ENCODE assay signal across 8 mouse cellular contexts in genomic region chr9:114390749-114391075, GRCm38 (mm10). TPM values are rescaled to one million over a fixed set of nuclear protein-coding genes. Genes with fewer than 3 reads are reported as not detected.
DNase-seq lines count a peak whose midpoint lies in the region; ATAC-seq and TF ChIP-seq lines count a peak whose summit lies in the region.

No protein-coding gene starts in this region.

- H3K27ac ChIP-seq in kidney, embryonic 14.5 days (ENCODE audit: low read depth, low read length) = no peak overlapping the region
- peak overlapping the region; percentile 40; the same call in 1 of the 2 replicates for H3K27ac ChIP-seq in bone marrow, adult 2 months (ENCODE audit: control insufficient read depth, insufficient read depth, low read depth, low read length, poor library complexity)
- no peak overlapping the region; the same call in 1 of the 2 replicates for H3K27ac ChIP-seq in hindbrain, embryonic 16.5 days (ENCODE audit: low read depth, low read length)
- no peak overlapping the region for H3K27ac ChIP-seq in midbrain, embryonic 13.5 days

- H3K36me3 ChIP-seq in kidney, embryonic 14.5 days (ENCODE audit: control insufficient read depth, insufficient read depth, low read length) = peaks cover 2% of the 10 kb centered on the region; the same call in 1 of the 2 replicates
- no peaks in the 10 kb centered on the region for H3K36me3 ChIP-seq in hindbrain, embryonic 16.5 days (ENCODE audit: control insufficient read depth, insufficient read depth, low read length)
- H3K36me3 ChIP-seq in midbrain, embryonic 13.5 days = no peaks in the 10 kb centered on the region

- TF ChIP-seq POLR2A in bone marrow, adult 2 months (IDR thresholded peaks at IDR 0.05; ENCODE audit: borderline replicate concordance, control insufficient read depth, low read depth, low read length) = no peak

- H3K9ac ChIP-seq in kidney, embryonic 14.5 days (ENCODE audit: low read depth, low read length) = peak overlapping the region; percentile 70
- H3K9ac ChIP-seq in hindbrain, embryonic 16.5 days (ENCODE audit: low read depth, low read length) = peak overlapping the region; percentile 83
- H3K9ac ChIP-seq in midbrain, embryonic 13.5 days (replicated peaks) = peak overlapping the region; percentile 80

- no peak for DNase-seq in kidney, adult 11 months
- DNase-seq in cerebellum, adult 9-10 months = no peak
- no peak for DNase-seq in left cerebral cortex, postnatal 14 days (ENCODE audit: low spot score in 2 of 2)
- no peak for DNase-seq in thymus, adult 18-20 months

- WGBS in kidney, embryonic 14.5 days = 3% methylated on average over 10 of the region's 10 CpGs
- 1% methylated on average over 10 of the region's 10 CpGs for WGBS in bone marrow, adult 2 months
- WGBS in hindbrain, embryonic 16.5 days = 4% methylated on average over 10 of the region's 10 CpGs
- 7% methylated on average over 10 of the region's 10 CpGs for WGBS in midbrain, embryonic 13.5 days

- TF ChIP-seq CTCF in bone marrow, adult 2 months (IDR thresholded peaks at IDR 0.05; ENCODE audit: control insufficient read depth, insufficient read depth, low read length) = no peak

- no peaks in the 10 kb centered on the region for H3K27me3 ChIP-seq in kidney, embryonic 14.5 days (ENCODE audit: control insufficient read depth, insufficient read depth, low read length)
- no peaks in the 10 kb centered on the region for H3K27me3 ChIP-seq in hindbrain, embryonic 16.5 days (replicated peaks; ENCODE audit: control insufficient read depth, insufficient read depth, low read length)
- peaks cover 3% of the 10 kb centered on the region; the same call in 1 of the 2 replicates for H3K27me3 ChIP-seq in midbrain, embryonic 13.5 days

- H3K4me3 ChIP-seq in kidney, embryonic 14.5 days (ENCODE audit: low read length) = peak overlapping the region; percentile 55
- peak overlapping the region; percentile 82 for H3K4me3 ChIP-seq in bone marrow, adult 2 months (replicated peaks; ENCODE audit: control insufficient read depth, low read depth, low read length)
- H3K4me3 ChIP-seq in hindbrain, embryonic 16.5 days (ENCODE audit: low read length) = peak overlapping the region; percentile 62
- peak overlapping the region; percentile 72 for H3K4me3 ChIP-seq in midbrain, embryonic 13.5 days (replicated peaks)

- no peaks in the 10 kb centered on the region for H3K9me3 ChIP-seq in kidney, embryonic 14.5 days (ENCODE audit: control insufficient read depth, low read length)
- H3K9me3 ChIP-seq in hindbrain, embryonic 16.5 days (ENCODE audit: control insufficient read depth, low read length) = no peaks in the 10 kb centered on the region
- no peaks in the 10 kb centered on the region for H3K9me3 ChIP-seq in midbrain, embryonic 13.5 days

- peak overlapping the region; percentile 89 for H3K4me2 ChIP-seq in kidney, embryonic 14.5 days (replicated peaks; ENCODE audit: low read depth, low read length)
- peak overlapping the region; percentile 83 for H3K4me2 ChIP-seq in hindbrain, embryonic 16.5 days (ENCODE audit: low read length)
- peak overlapping the region; percentile 94 for H3K4me2 ChIP-seq in midbrain, embryonic 13.5 days (replicated peaks)

- H3K4me1 ChIP-seq in kidney, embryonic 14.5 days (ENCODE audit: control insufficient read depth, insufficient read depth, low read length) = 0 out of 2 replicates have a peak, but pooled peaks cover 7% of the 10 kb centered on the region
- no peaks in the 10 kb centered on the region for H3K4me1 ChIP-seq in bone marrow, adult 2 months (ENCODE audit: control insufficient read depth, insufficient read depth, low read length)
- H3K4me1 ChIP-seq in hindbrain, embryonic 16.5 days (ENCODE audit: control insufficient read depth, insufficient read depth, low read depth, low read length) = peaks cover 7% of the 10 kb centered on the region; the same call in 1 of the 2 replicates
- H3K4me1 ChIP-seq in midbrain, embryonic 13.5 days (replicated peaks) = peaks cover 6% of the 10 kb centered on the region; the same call in 1 of the 2 replicates

- no peak for ATAC-seq in kidney, embryonic 14.5 days (ENCODE audit: low FRiP score, low TSS enrichment)
- no peak for ATAC-seq in hindbrain, embryonic 16.5 days
- ATAC-seq in midbrain, embryonic 13.5 days = no peak

- intact Hi-C loops in left cerebral cortex, postnatal 14 days (cut with DNase I) = no loop called here

RNA-seq across cellular contexts. Expression of gene Crtap, which starts 0.2 kb away (rescaled TPM):
- 113 and 125 TPM in 2 replicates for polyA plus RNA-seq in kidney, embryonic 14.5 days (2014; fragmentation: Nextera tagmentation; extraction: Ambion mirVana)
- polyA plus RNA-seq in bone marrow, adult 2 months (2011; ENCODE audit: insufficient read depth, insufficient read length, low replicate concordance, missing spikeins) = 9.0 and 11.5 TPM in 2 replicates
- 31.5 and 34.6 TPM in 2 replicates for polyA plus RNA-seq in hindbrain, embryonic 16.5 days (2015; fragmentation: Nextera tagmentation; extraction: Ambion mirVana)
- 17.6 and 18.2 TPM in 2 replicates for polyA plus RNA-seq in midbrain, embryonic 13.5 days (2015; fragmentation: Nextera tagmentation; extraction: Ambion mirVana)
- 1 to 10 TPM; 8.0 to 8.6 TPM for total RNA-seq in left cerebral cortex, postnatal 14 days (2021)

RNA-seq across cellular contexts. Expression of gene Glb1, which starts 10.2 kb away (rescaled TPM):
- polyA plus RNA-seq in kidney, embryonic 14.5 days (2014; fragmentation: Nextera tagmentation; extraction: Ambion mirVana) = 30.9 and 49.6 TPM in 2 replicates
- polyA plus RNA-seq in bone marrow, adult 2 months (2011; ENCODE audit: insufficient read depth, insufficient read length, low replicate concordance, missing spikeins) = 4.7 and 11.0 TPM in 2 replicates
- polyA plus RNA-seq in hindbrain, embryonic 16.5 days (2015; fragmentation: Nextera tagmentation; extraction: Ambion mirVana) = 37.5 and 40.1 TPM in 2 replicates
- polyA plus RNA-seq in midbrain, embryonic 13.5 days (2015; fragmentation: Nextera tagmentation; extraction: Ambion mirVana) = 20.2 and 22.5 TPM in 2 replicates
- 10 to 100 TPM; 28.1 to 30.2 TPM for total RNA-seq in left cerebral cortex, postnatal 14 days (2021)

RNA-seq across cellular contexts. Expression of gene Tmppe, which starts 10.2 kb away (rescaled TPM):
- 3.7 and 4.1 TPM in 2 replicates for polyA plus RNA-seq in kidney, embryonic 14.5 days (2014; fragmentation: Nextera tagmentation; extraction: Ambion mirVana)
- polyA plus RNA-seq in bone marrow, adult 2 months (2011; ENCODE audit: insufficient read depth, insufficient read length, low replicate concordance, missing spikeins) = 0.81 and 3.5 TPM in 2 replicates
- 10.5 and 10.6 TPM in 2 replicates for polyA plus RNA-seq in hindbrain, embryonic 16.5 days (2015; fragmentation: Nextera tagmentation; extraction: Ambion mirVana)
- polyA plus RNA-seq in midbrain, embryonic 13.5 days (2015; fragmentation: Nextera tagmentation; extraction: Ambion mirVana) = 8.8 and 9.7 TPM in 2 replicates
- 10 to 100 TPM in 1 of 2 experiments, 1 to 10 TPM in 1; 9.4 to 10.4 TPM for total RNA-seq in left cerebral cortex, postnatal 14 days (2021)
